Mouse (Mus musculus): Measurements from ENCODE around the gene Gucd1. TPM values are rescaled to one million over a fixed set of nuclear protein-coding genes. Genes with fewer than 3 reads are reported as not detected.
A peak's percentile ranks its signal among the peaks of the same experiment; 100 is the strongest.
"Not testable (repeated sequence)": the region's sequence is repeated elsewhere in the genome, so short reads cannot be mapped to it uniquely, and the experiment has no call there.

The Gucd1 gene
- polyA plus RNA-seq, 1 experiment from 2014 or later: 24.4 TPM

DNA sequence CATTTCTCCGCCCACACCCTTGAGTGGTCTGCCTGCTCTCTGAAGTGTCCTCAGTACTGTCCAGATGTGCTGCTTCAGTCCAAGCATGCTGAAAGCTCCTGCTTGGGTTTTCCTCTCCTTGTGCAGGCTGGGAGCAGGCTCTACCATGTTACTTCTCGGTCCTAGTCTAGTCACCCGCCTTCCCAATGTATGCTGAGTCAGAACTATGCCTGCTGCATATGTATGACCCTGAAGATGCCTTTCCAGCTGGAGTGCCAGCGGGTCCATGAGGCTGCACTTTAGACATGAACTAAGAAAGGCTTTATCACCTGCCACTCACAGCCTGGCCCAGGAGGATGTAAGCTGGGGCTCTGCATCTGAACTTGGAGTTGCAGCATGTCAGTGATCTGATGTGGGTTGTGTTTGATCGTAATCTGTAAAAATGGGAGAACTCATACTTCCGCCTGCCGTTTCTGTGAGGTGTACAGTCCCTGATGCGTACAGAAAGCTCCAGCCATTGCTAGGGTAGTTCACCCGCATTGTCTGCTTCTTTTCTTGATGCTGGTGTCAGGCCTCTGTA is 13.8 kb upstream of the Gucd1 start:
- ATAC-seq (replicated peaks): no peak
- Histone ChIP-seq H3K9ac (no peak overlapping the region), H3K36me3 (replicated peaks) (peaks cover 33% of the 10 kb centered on the region; the same call in 1 of the 2 replicates), H3K27ac (no peak overlapping the region), H3K4me3 (no peak overlapping the region), H3K27me3 (replicated peaks) (no peaks in the 10 kb centered on the region), H3K4me1 (no peaks in the 10 kb centered on the region), H3K4me2 (no peak overlapping the region), H3K9me3 (no peaks in the 10 kb centered on the region)
- WGBS: 84% methylated on average over 9 of the region's 9 CpGs

DNA sequence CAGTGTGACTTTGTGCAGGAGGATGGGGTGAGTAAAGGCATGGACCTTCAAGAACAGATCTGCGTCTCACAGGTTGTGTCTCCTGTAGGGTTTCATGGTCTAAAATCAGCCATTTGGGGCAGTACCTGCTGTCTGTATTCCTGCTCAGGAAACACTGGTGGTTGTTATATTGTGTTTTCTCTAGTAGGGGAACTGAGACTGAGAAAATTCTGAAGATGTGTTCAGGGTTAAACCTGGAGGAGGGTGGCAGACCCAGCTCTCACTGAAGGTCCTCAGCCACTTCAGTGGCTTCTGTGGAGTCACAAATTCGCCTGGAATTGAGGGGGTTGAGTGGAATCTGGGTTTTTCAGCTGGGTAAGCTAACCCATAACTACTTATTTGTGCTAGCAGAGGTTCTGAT is 12.6 kb upstream of the Gucd1 start:
- no peak overlapping the region for H3K9ac ChIP-seq
- H3K27me3 ChIP-seq (replicated peaks): no peaks in the 10 kb centered on the region
- no peak overlapping the region for H3K4me2 ChIP-seq
- ATAC-seq (replicated peaks): no peak
- no peaks in the 10 kb centered on the region for H3K9me3 ChIP-seq
- WGBS: 89% methylated on average over 2 of the region's 2 CpGs
- H3K4me3 ChIP-seq: no peak overlapping the region
- no peaks in the 10 kb centered on the region for H3K4me1 ChIP-seq
- no peak overlapping the region for H3K27ac ChIP-seq
- H3K36me3 ChIP-seq (replicated peaks): peaks cover 23% of the 10 kb centered on the region

DNA sequence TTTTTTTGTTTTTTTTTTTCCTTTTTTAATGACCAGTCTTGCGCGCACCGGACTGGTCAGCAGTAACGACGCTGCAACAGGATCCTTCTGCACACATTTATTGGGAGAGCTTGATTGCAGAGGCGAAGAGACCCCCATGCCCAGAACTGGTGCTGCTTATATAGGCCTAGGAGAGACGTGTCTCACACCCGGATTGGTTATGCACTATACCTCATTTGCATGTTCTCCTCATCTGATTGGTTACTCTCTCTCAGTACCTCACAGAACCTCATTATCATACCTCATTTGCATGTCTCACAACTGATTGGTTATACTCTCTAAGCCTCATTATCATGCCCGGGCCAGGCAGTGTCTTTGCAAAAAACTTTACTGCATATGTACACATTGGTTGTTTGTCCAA is 7.7 kb upstream of the Gucd1 start:
- H3K27me3 ChIP-seq (replicated peaks); H3K4me3 ChIP-seq; ATAC-seq (replicated peaks); H3K36me3 ChIP-seq (replicated peaks); H3K4me2 ChIP-seq; H3K27ac ChIP-seq; H3K4me1 ChIP-seq; H3K9me3 ChIP-seq; H3K9ac ChIP-seq: not testable (repeated sequence)
- WGBS: 93% methylated on average over 9 of the region's 9 CpGs

DNA sequence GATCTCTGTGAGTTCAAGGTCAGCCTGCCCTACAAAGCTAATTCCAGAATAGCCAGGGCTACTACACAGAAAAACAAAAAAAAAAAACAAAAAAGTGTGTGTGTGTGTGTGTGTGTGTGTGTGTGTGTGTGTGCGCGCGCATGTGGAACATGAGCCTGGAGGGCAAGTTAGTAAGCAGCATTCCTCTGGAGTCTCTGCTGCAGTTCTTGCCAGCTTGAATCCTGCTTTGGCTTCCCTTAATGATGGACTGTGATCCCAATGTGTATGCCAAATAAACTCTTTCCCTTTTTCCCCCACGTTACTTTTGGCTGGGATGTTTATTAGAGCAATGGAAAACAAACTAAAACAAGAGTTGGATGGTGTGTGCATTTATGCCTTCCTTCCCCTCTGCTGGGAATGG is 3.9 kb upstream of the Gucd1 start:
- Histone ChIP-seq H3K9ac (no peak overlapping the region), H3K36me3 (replicated peaks) (peaks cover 12% of the 10 kb centered on the region), H3K27ac (no peak overlapping the region), H3K9me3 (no peaks in the 10 kb centered on the region), H3K4me2 (no peak overlapping the region), H3K4me1 (peaks cover 14% of the 10 kb centered on the region), H3K4me3 (no peak overlapping the region), H3K27me3 (replicated peaks) (no peaks in the 10 kb centered on the region)
- ATAC-seq (replicated peaks): no peak
- 93% methylated on average over 4 of the region's 4 CpGs for WGBS

DNA sequence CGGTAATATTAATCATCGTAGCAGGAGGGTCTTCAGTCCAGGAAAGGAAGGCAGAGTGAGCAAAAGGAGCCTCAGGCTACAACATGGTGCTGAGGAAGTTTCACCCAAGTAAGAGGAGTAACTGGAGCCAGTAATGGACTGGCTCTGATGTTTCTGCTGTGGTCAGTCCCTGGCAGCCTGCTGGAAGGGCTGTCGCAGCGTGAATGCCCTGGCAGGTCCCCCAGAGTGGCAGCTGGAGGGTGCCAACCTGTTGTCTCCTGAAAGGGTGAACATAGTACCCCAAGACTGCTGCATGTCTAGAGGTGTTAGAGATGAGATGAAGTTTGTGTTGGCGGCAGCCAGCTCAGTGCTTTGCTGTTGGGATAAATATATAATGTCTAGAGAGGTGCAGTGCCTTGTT is 2.8 kb upstream of the Gucd1 start:
- H3K36me3 ChIP-seq (replicated peaks): peaks cover 12% of the 10 kb centered on the region; the same call in 1 of the 2 replicates

DNA sequence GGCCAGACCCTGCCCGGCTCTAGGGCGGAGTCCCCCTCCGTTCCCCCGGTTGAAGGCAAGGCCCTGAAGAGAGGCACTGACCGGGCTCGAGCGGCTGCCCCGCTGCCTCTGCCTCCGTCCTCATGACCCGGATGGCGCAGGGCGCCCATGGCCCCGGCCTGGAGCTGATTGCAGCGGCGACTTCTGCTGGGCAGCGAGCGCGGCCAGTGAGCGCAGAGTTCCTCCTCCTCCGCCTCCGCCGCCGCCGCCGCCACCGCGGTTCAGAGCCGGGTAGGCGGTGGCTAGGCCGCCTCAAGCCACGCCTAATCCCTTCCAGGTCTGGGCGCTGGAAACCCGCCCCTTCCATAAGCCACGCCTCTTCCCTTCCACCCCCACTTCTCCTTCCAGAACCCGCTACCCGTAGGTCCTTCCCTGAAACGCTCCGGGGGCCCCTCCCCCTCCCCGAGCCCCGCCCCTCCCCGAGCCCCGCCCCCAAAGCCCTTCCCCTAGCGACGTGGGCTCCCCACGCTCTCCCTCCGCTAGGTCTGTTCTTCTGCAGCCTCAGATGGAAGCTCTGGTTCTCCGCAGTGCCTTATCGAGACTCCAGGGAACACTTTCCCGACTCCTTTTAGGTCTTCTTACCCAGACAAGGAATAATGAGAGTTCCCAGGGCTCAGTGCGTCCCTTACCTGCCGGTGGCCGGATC is 557 bp downstream of the Gucd1 start, which contains the start of gene Snrpd3:
Snrpd3 (plus strand) TSS at position 479 of the 685 bp plus-strand sequence.
- ATAC-seq (replicated peaks): peak; percentile 94
- no peaks in the 10 kb centered on the region for H3K9me3 ChIP-seq
- H3K27ac ChIP-seq: peak within 1 kb of the TSS; percentile 96
- peak within 1 kb of the TSS; percentile 80 for H3K4me2 ChIP-seq
- peak within 1 kb of the TSS; percentile 96 for H3K9ac ChIP-seq
- peak within 1 kb of the TSS; percentile 85 for H3K4me3 ChIP-seq
- H3K4me1 ChIP-seq: peaks cover 27% of the 10 kb centered on the region
- no peaks in the 10 kb centered on the region for H3K27me3 ChIP-seq (replicated peaks)
- WGBS: under 1% methylated on average over 41 of the region's 52 CpGs
- H3K36me3 ChIP-seq (replicated peaks): peaks cover 8% of the 10 kb centered on the region; the same call in 1 of the 2 replicates

More for the DNA sequence above, 2.8 kb upstream of the Gucd1 start:
- Histone ChIP-seq H3K9ac (no peak overlapping the region), H3K9me3 (no peaks in the 10 kb centered on the region), H3K27ac (no peak overlapping the region), H3K4me2 (no peak overlapping the region), H3K4me3 (no peak overlapping the region), H3K4me1 (peaks cover 24% of the 10 kb centered on the region), H3K27me3 (replicated peaks) (no peaks in the 10 kb centered on the region)
- 98% methylated on average over 5 of the region's 5 CpGs for WGBS
- ATAC-seq (replicated peaks): no peak

DNA sequence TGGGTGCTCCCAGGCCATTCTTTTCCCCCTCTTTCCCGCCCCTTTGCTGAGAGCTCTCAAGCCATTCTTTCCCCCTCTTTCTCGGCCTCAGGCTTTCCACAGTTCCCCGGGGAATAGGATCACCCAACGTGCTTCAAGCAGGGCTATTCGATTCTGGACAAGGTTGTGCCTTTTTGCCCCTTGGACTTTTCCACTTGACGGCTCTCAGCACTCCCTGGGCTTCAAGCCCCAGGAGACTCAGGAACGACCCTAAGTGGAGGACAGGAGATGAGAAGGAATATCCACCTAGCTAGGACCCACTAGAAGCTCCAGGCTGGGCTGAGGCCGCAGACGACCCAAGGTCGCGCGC is 1.1 kb downstream of the Gucd1 start:
- Histone ChIP-seq H3K27ac (peak overlapping the region; percentile 96), H3K27me3 (replicated peaks) (no peaks in the 10 kb centered on the region), H3K4me1 (peaks cover 27% of the 10 kb centered on the region), H3K4me3 (peak overlapping the region; percentile 85), H3K9me3 (no peaks in the 10 kb centered on the region), H3K9ac (peak overlapping the region; percentile 96), H3K4me2 (peak overlapping the region; percentile 80), H3K36me3 (replicated peaks) (peaks cover 8% of the 10 kb centered on the region; the same call in 1 of the 2 replicates)
- ATAC-seq (replicated peaks): no peak
- WGBS: under 1% methylated on average over 12 of the region's 12 CpGs

DNA sequence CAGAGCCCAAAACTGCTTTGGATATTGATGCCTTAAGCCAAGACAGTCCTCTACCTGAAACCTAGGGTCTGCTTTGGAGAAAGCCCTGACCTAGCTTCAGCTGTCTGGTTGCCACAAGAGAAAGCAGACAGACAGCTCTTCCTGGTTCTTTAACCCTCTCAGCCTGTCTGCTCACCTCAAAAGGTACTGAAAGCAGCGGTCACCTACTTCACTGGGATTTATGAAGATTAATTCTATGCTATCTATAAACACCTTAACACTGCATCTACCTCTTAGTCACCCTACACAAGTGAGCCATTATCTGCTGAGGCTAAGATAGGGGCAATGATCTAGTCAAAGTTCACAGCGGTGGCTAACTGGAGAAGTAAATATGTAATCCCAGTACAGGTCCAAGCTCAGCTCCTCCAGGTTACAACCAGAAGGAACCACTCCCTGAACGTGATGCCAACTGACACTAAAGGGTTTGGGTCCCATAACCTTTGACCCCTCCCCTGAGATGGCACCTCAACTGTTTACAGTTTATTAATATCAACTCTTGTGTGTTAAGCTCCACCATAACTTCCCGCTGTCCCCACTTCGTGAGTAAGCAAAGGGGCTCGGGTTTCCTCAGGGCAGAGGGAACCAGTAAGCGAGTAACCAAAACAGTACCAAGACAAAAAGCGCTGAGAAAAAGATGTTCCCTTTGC is 1.6 kb downstream of the Gucd1 start:
- peaks cover 13% of the 10 kb centered on the region; the same call in 1 of the 2 replicates for H3K36me3 ChIP-seq (replicated peaks)
- no peak for ATAC-seq (replicated peaks)
- H3K27ac ChIP-seq: peak overlapping the region; percentile 96
- no peaks in the 10 kb centered on the region for H3K9me3 ChIP-seq
- 33% methylated on average over 8 of the region's 8 CpGs for WGBS
- no peaks in the 10 kb centered on the region for H3K27me3 ChIP-seq (replicated peaks)
- H3K4me1 ChIP-seq: peaks cover 27% of the 10 kb centered on the region
- peak overlapping the region; percentile 85 for H3K4me3 ChIP-seq
- H3K4me2 ChIP-seq: peak overlapping the region; percentile 80
- H3K9ac ChIP-seq: peak overlapping the region; percentile 96

DNA sequence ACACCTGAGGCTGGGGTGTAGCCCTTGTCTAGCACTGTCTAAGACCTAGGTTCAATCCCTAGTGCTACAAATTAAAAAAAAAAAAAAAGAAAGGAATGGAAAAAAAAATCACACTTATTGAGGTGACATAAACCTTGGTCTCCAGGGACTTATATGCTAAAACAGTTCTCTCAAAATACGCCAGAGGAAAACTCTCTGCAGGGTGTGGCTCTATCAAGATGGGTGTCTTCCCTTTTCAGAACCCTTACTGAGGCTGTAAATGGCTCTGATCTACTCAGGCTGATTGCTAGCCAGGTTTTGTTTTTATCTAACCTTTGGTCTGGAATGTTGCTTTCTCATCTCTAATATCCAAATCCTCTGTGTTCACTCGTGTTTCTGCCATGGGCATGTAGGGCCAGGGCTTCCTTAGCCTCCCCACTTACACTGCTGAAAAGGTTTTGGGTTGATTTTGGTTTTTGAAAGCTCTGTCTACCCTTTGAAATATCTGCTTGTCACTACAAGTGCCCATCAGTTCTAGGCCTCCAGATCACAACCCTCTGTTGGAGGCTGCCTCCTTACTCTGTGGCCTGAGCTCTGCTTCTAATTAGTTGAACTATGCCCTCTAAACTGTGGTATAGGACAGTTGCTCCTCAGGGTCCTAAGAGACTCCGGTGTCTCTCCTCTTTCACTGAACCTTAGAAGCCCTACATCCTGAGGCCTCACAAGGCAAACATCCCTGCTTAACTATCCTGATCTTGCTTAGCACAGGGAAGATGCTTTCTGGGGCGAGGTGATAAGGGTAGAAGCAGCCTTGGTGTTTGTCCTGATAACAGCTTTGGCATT is 2.3 kb downstream of the Gucd1 start:
- no peak for ATAC-seq (replicated peaks)
- Histone ChIP-seq H3K4me1 (peaks cover 27% of the 10 kb centered on the region), H3K4me3 (peak overlapping the region; percentile 85; the same call in 1 of the 2 replicates), H3K9me3 (no peaks in the 10 kb centered on the region), H3K4me2 (peak overlapping the region; percentile 80; the same call in 1 of the 2 replicates), H3K27ac (no peak overlapping the region), H3K9ac (peak overlapping the region; percentile 9; the same call in 1 of the 2 replicates), H3K36me3 (replicated peaks) (peaks cover 16% of the 10 kb centered on the region), H3K27me3 (replicated peaks) (no peaks in the 10 kb centered on the region)
- 85% methylated on average over 4 of the region's 4 CpGs for WGBS

DNA sequence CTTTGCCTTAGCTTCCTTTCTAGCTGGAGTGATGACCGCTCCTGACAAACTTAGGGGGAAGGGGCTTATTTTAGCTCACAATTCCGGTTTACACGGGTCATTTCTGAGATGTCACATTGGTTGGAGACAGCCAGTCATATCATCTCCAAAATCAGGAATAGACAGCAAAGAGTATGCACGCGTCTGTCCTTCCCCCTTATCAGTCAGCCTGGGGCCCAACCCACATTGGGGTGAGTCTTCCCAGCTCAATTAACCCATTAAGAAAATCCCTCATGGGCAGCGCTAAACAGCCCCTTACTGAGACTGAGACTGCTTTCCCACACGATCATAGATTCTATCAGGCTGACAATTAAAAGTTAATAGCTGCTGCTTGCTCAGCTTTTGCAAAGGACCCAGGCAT is 3.4 kb downstream of the Gucd1 start:
- Histone ChIP-seq H3K4me3 (no peak overlapping the region), H3K9me3 (no peaks in the 10 kb centered on the region), H3K27ac (no peak overlapping the region), H3K4me2 (no peak overlapping the region), H3K36me3 (replicated peaks) (peaks cover 24% of the 10 kb centered on the region), H3K4me1 (peaks cover 25% of the 10 kb centered on the region), H3K27me3 (replicated peaks) (no peaks in the 10 kb centered on the region), H3K9ac (no peak overlapping the region)
- no peak for ATAC-seq (replicated peaks)
- WGBS: 88% methylated on average over 7 of the region's 7 CpGs

DNA sequence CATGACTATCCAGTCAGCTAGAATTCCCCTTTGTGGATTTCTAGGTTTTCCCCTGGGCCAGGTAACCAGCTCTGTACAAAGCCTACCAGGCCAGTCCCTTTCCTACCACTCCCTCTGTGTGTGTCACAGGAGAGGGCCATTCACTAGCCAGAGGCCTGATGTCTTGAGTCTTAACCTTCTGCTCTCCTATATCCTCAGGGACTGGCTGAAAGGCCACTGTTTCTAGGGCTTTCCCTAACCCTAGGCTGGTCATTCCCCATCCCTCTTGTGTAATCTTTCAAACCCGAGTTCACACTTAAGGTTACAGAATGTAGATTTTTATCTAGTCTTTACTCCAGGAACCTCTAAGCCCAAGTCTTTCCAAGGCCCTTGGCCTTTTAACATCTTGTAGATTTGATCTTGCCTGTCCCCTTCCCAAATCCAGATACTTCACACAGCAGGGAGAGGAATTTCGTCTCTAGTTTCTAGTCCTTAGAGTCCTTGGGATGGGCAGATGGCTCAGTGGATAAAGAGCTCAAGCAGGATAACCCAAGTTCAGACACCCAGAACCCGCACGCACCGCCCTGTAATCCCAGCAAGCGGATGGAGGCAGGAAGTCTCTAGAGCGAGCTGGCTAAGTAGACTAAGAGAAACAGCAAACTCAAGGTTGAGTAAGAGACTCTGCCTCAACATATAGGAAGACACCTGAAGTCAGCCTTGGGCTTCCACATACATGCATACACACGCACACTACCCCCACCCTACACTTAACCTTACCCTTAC is 4.3 kb downstream of the Gucd1 start:
- no peak overlapping the region for H3K9ac ChIP-seq
- no peak overlapping the region for H3K4me2 ChIP-seq
- 91% methylated on average over 8 of the region's 8 CpGs for WGBS
- ATAC-seq (replicated peaks): no peak
- no peaks in the 10 kb centered on the region for H3K27me3 ChIP-seq (replicated peaks)
- H3K27ac ChIP-seq: no peak overlapping the region
- H3K4me3 ChIP-seq: no peak overlapping the region
- H3K36me3 ChIP-seq (replicated peaks): peaks cover 31% of the 10 kb centered on the region
- H3K9me3 ChIP-seq: no peaks in the 10 kb centered on the region
- H3K4me1 ChIP-seq: peaks cover 16% of the 10 kb centered on the region
